Mouse (Mus musculus): ENCODE measurements around the gene Zfp385c.

Zfp385c gene

GRCm38 (mm10) chr11:100692164-100692616 is at the start of gene Zfp385c:
Gene Zfp385c, minus strand, starts transcription at chr11:100692455.
- no peak for DNase-seq (ENCODE audit: low read depth, low spot score)

GRCm38 (mm10) chr11:100741348-100741747 is 49.1 kb upstream of the Zfp385c start:
- DNase-seq (ENCODE audit: low read depth, low spot score) = no peak

DNA sequence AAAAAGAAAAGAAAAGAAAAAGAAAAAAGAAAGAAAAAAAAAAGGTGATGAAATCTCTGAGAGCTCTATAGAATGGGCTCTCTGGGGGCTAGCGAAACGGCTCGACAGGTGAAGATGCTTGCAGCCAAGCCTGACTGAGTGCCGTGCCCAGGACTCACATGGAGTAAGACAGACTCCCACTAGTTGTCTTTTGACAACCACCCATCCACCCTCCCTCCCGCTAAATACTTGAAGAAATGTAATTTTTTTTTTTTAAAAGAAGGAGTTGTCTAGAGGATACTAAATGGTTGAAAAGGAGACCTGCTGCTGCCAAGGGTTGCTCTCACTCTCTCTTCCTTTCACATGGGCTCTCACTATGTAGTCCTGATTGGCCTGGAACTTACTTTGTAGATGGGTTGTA is 46.5 kb upstream of the Zfp385c start:
- no peak for DNase-seq (ENCODE audit: low read depth, low spot score)

GRCm38 (mm10) chr11:100738066-100738604 is 45.9 kb upstream of the Zfp385c start, which contains the start of gene Rab5c:
Gene Rab5c, minus strand, starts transcription at chr11:100738215.
- peak; percentile 100 for DNase-seq (ENCODE audit: low read depth, low spot score)

- DNase-seq (ENCODE audit: low read depth, low spot score) = no peak
Measured at GRCm38 (mm10) chr11:100737105-100737733, 45.0 kb upstream of the Zfp385c start.

DNA sequence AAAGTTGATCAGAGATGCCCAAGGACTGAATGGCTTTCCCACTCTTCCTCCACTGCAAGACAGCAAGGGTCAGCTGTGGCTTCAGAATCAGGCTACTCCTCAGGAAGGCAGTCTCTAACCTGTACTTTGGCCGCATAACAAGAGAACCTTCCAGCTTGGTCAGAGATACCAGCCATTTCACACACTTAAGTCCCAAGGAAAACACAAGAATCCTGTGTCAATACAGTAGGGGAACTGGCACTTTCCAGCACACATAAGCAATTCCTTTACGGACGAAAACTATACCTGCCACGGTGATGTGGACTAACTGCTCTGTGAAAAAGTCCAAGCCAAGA is 44.5 kb upstream of the Zfp385c start:
- DNase-seq (ENCODE audit: low read depth, low spot score) = no peak

- no peak for DNase-seq (ENCODE audit: low read depth, low spot score)
Measured at GRCm38 (mm10) chr11:100735954-100736745, 43.9 kb upstream of the Zfp385c start.

- no peak for DNase-seq (ENCODE audit: low read depth, low spot score)
Measured at GRCm38 (mm10) chr11:100735134-100735865, 43.0 kb upstream of the Zfp385c start.

DNA sequence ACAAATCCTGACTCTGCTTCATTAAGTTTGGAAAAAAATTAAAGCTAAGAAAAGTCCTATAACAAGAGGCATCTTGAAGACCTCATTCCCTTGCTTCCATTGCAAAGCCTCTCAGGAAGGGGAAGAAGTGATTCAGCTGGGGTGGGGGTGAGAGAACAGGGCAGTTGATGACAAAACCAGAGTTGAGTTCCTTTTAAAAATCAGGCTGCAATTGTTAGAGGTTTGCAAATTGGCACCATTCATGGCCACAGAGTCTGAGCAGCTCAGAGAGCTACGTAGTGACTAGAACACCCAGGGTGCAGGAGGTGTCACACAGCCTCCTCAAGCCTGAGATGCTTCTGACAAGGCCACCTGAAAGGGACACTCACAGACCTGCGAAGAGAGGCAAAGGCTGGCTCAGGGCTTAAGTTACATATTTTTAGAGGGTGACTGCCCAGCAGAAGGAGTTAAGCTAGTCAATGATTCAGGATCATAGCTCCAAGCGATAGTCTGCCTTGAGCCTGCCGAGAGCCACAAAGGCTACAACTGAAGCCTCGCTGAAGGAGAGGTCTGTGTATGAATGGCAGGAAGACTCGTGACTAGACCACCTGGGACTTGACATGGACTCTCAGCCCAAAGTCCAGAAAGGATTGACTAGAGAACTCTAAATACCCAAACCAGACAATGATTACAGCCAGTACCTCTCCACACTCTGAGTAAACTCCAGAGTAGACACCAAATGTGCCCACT is 38.4 kb upstream of the Zfp385c start:
- DNase-seq (ENCODE audit: low read depth, low spot score) = no peak

- DNase-seq (ENCODE audit: low read depth, low spot score) = no peak
Measured at GRCm38 (mm10) chr11:100729976-100730375, 37.7 kb upstream of the Zfp385c start.

- no peak for DNase-seq (ENCODE audit: low read depth, low spot score)
Measured at GRCm38 (mm10) chr11:100728601-100729000, 36.3 kb upstream of the Zfp385c start.

DNA sequence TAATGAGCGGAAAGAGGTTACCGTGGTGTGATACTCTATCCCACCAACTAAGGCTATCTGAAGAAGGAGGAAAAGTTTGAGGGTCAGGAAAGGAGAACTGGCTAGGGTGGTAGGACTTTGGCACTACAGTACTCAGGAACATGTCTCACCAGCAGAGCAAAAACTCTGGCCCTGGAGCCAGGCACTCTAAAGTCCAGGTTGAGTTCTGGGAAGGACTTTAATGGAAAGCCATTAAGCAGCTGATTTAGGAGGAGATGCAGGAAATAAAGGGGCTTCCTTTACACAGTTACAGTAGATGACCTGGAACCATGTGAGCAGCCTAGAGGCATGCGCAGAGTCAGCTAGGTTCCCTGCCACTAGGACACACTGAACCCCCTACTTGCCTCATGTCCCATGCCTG is 34.9 kb upstream of the Zfp385c start:
- DNase-seq (ENCODE audit: low read depth, low spot score) = no peak

- DNase-seq (ENCODE audit: low read depth, low spot score) = no peak
Measured at GRCm38 (mm10) chr11:100724919-100725512, 32.8 kb upstream of the Zfp385c start.

DNA sequence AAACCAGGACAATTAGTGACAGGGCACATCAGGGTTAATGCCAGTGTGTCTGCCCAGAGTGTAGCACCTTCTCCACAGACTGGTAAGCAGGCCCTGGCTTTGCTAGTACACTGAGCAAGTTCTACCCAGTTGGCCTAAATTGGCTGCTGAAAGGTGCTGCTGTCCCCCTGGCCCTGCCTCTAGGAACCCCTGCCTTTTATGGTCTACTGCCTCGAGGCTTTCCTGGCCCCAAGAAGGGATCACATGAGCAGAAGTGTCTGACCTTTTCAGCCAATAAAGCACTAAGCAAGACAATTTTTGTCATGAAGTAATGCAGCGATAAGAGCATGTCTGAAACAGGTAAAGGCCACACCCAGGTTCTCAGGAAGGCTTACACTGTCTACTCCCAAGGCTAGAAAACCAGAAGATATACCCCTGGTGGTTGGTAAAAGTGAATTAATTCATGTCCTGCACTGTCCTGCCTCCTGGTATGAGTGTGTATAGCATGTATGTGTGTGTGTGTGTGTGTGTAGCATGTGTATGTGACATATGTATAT is 30.3 kb upstream of the Zfp385c start:
- DNase-seq (ENCODE audit: low read depth, low spot score) = no peak

DNA sequence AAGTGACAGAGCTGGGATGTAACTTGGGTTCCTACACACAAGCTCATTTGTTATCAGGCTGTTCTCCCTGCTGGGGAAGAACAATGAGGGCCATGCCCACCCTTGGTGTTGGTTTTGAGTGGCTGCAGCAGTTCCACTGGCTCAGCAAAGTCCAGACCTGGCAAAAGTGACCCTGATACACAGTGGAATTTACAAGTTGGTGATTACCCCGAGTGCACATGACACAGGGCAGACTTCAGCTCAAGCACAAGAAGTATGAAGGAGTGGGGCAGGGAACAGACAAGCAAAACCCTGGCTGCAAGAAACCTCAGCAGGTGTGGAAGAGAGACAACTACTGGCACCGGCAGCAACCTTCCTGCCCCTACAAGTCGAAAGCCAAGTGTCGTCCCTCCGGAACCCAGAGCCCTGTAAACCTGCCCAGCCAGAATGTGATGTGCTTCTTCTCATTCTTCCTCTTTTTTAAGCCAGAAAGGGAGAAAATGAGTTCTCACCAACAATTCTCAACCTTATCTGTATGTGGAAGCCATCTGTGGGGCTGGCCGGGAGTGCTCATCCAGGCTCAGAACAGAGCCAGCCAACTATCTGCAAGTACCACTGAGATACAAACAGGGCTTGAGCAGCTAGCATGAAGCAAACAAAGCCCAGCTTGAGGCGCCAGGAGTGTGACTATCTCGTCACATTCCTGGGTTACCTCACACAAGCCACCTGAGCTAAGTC is 29.7 kb upstream of the Zfp385c start:
- DNase-seq (ENCODE audit: low read depth, low spot score) = no peak

DNA sequence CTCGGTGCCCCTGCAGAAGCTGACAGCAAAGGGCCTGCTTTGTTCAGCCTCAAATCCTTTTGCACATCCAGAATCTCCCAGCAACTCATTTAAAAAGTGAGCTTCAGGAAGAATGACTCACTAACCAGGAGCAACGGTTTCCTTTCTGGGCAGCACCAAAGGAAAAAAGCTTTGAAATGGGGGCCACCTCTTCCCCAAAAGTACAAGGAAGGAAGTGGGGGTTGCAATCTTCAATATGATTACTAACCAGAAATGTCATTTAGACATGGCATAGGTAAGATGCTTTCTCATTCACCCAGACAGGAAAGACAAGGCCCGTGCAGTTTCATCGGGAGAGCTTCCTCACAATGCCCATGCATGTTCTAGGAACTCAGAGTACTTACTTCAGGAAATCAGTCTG is 29.0 kb upstream of the Zfp385c start:
- no peak for DNase-seq (ENCODE audit: low read depth, low spot score)

DNA sequence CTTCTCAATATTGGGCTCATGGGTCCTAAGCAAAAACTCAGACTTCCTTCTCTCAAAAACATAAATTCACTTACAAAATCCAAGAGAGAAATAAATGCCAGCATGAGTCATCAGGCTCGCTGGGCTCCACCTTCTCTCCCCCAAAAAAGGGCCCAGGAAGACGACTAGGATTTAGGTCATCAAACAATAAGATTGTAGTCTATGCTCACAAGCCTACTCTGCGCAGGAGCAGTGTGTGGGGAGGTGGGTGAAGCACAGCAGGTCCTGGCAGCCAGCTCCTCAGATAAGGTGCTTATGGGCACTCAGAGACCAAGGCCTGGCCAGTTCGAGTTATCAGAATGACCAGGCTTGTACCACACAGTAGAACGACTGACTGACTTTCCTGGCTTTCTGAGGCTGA is 28.1 kb upstream of the Zfp385c start:
- no peak for DNase-seq (ENCODE audit: low read depth, low spot score)

- DNase-seq (ENCODE audit: low read depth, low spot score) = peak; percentile 62
Measured at GRCm38 (mm10) chr11:100719893-100720292, 27.6 kb upstream of the Zfp385c start.

- no peak for DNase-seq (ENCODE audit: low read depth, low spot score)
Measured at GRCm38 (mm10) chr11:100719312-100719711, 27.1 kb upstream of the Zfp385c start.

- no peak for DNase-seq (ENCODE audit: low read depth, low spot score)
Measured at GRCm38 (mm10) chr11:100718866-100719265, 26.6 kb upstream of the Zfp385c start.

Measured in ES-CJ7 (cell line).